In genomic region chr5:21527488-21527911, GRCm38 (mm10) we compare ENCODE assay signal across 10 mouse cellular contexts. TPM values are rescaled to one million over a fixed set of nuclear protein-coding genes. Genes with fewer than 3 reads are reported as not detected.
DNase-seq lines count a peak whose midpoint lies in the region; ATAC-seq lines count a peak whose summit lies in the region.
"Had no signal": no experiment of that assay in that cellular context is flagged by ENCODE, and none has a peak within 500 bp of the region (broad histone marks: within the 10 kb centered on the region; RNA-seq: fewer than 3 reads in every experiment).

No protein-coding gene starts in this region.

- H3K36me3 ChIP-seq in heart, embryonic 13.5 days, result no peaks in the 10 kb centered on the region
- no peaks in the 10 kb centered on the region for H3K36me3 ChIP-seq in forebrain, embryonic 12.5 days (replicated peaks)
- H3K36me3 ChIP-seq: hindbrain, embryonic 15.5 days; limb, embryonic 12.5 days had no signal

- no peak overlapping the region for H3K4me2 ChIP-seq in heart, embryonic 13.5 days
- H3K4me2 ChIP-seq in forebrain, embryonic 12.5 days, result no peak overlapping the region
- H3K4me2 ChIP-seq: hindbrain, embryonic 15.5 days; limb, embryonic 12.5 days had no signal

- no peak overlapping the region for H3K9ac ChIP-seq in heart, embryonic 13.5 days
- H3K9ac ChIP-seq in forebrain, embryonic 12.5 days, result no peak overlapping the region
- H3K9ac ChIP-seq: hindbrain, embryonic 15.5 days; limb, embryonic 12.5 days had no signal

- no peak overlapping the region for H3K4me3 ChIP-seq in heart, embryonic 13.5 days
- H3K4me3 ChIP-seq in forebrain, embryonic 12.5 days (replicated peaks), result no peak overlapping the region
- H3K4me3 ChIP-seq: hindbrain, embryonic 15.5 days; limb, embryonic 12.5 days had no signal

- WGBS in heart, embryonic 13.5 days, result 32% methylated on average over 4 of the region's 4 CpGs
- WGBS in forebrain, embryonic 12.5 days, result 81% methylated on average over 4 of the region's 4 CpGs

- ATAC-seq in heart, embryonic 13.5 days (ENCODE audit: extremely low read depth, insufficient number of reproducible peaks, low FRiP score, low TSS enrichment), result no peak
- ATAC-seq in forebrain, embryonic 12.5 days (ENCODE audit: low FRiP score), result no peak
- ATAC-seq in activated CD4-positive, CD25-positive, alpha-beta regulatory T cell, adult 4 months, result no peak
- ATAC-seq: Patski had no signal

- DNase-seq in urinary bladder, postnatal 14 days (ENCODE audit: low spot score), result peak; percentile 37
- DNase-seq in urinary bladder, postnatal 10 days (ENCODE audit: low spot score), result no peak
- peak; percentile 39 for DNase-seq in lung, postnatal 14 days
- DNase-seq in thymus, postnatal 36 days, result no peak

- peaks cover 6% of the 10 kb centered on the region; the same call in 1 of the 2 replicates for H3K9me3 ChIP-seq in heart, embryonic 13.5 days
- H3K9me3 ChIP-seq in forebrain, embryonic 12.5 days, result no peaks in the 10 kb centered on the region
- H3K9me3 ChIP-seq: hindbrain, embryonic 15.5 days; limb, embryonic 12.5 days had no signal

- peaks cover 21% of the 10 kb centered on the region for H3K4me1 ChIP-seq in heart, embryonic 13.5 days
- peaks cover 7% of the 10 kb centered on the region; the same call in 1 of the 2 replicates for H3K4me1 ChIP-seq in forebrain, embryonic 12.5 days
- H3K4me1 ChIP-seq: hindbrain, embryonic 15.5 days; limb, embryonic 12.5 days had no signal

- H3K27me3 ChIP-seq in heart, embryonic 13.5 days (replicated peaks), result no peaks in the 10 kb centered on the region
- H3K27me3 ChIP-seq in forebrain, embryonic 12.5 days, result no peaks in the 10 kb centered on the region
- H3K27me3 ChIP-seq: hindbrain, embryonic 15.5 days; limb, embryonic 12.5 days; Patski had no signal

- H3K27ac ChIP-seq in heart, embryonic 13.5 days (replicated peaks), result peak overlapping the region; percentile 46; the same call in 1 of the 2 replicates
- no peak overlapping the region for H3K27ac ChIP-seq in forebrain, embryonic 12.5 days
- H3K27ac ChIP-seq: hindbrain, embryonic 15.5 days; limb, embryonic 12.5 days had no signal

RNA-seq across cellular contexts. Expression of gene Lrrc17, which starts 15.9 kb away (rescaled TPM):
- 11.2 and 14.3 TPM in 2 replicates for polyA plus RNA-seq in heart, embryonic 13.5 days (2015; fragmentation: Nextera tagmentation; extraction: Ambion mirVana)
- 14.1 and 16.8 TPM in 2 replicates for polyA plus RNA-seq in forebrain, embryonic 12.5 days (2016; fragmentation: Nextera tagmentation; extraction: Ambion mirVana)
- under 1 TPM in 1 of 2 experiments, not detected in 1; 0.16 TPM for polyA plus RNA-seq in activated CD4-positive, CD25-positive, alpha-beta regulatory T cell, adult 4 months (2017; shearing (Covaris generic))
- polyA plus RNA-seq: Patski had no signal

Comparison
In these comparisons a context has a peak if more than half of its experiments do, and no peak if none do; other contexts are left out.
1. DNase-seq: peak in urinary bladder, postnatal 14 days (single experiment) and lung, postnatal 14 days (single experiment); none in urinary bladder, postnatal 10 days (single experiment) and thymus, postnatal 36 days (0 of 2).
2. RNA of gene Lrrc17, which starts 15.9 kb away (polyA plus RNA-seq): 14.1 to 16.8 TPM in forebrain, embryonic 12.5 days and 11.2 to 14.3 TPM in heart, embryonic 13.5 days; 0.16 TPM in activated CD4-positive, CD25-positive, alpha-beta regulatory T cell, adult 4 months; every median in the first group is over 10 times any median in the second.